ENCODE assay signal across 9 mouse cellular contexts in genomic region chr9:67035957-67036451, GRCm38 (mm10). TPM values are rescaled to one million over a fixed set of nuclear protein-coding genes. Genes with fewer than 3 reads are reported as not detected.
DNase-seq lines count a peak whose midpoint lies in the region; ATAC-seq and TF ChIP-seq lines count a peak whose summit lies in the region.
"Had no signal": no experiment of that assay in that cellular context is flagged by ENCODE, and none has a peak within 500 bp of the region (broad histone marks: within the 10 kb centered on the region; RNA-seq: fewer than 3 reads in every experiment).

No protein-coding gene starts in this region.

- no peak overlapping the region for H3K4me3 ChIP-seq in lung, adult 2 months (replicated peaks; ENCODE audit: extremely low read depth, low read depth, low read length)
- no peak overlapping the region for H3K4me3 ChIP-seq in cortical plate, adult 2 months (ENCODE audit: insufficient read depth, low read length)
- H3K4me3 ChIP-seq in intestine, embryonic 14.5 days (ENCODE audit: low read depth, low read length), result no peak overlapping the region
- no peak overlapping the region for H3K4me3 ChIP-seq in liver, embryonic 16.5 days (ENCODE audit: low read depth, low read length)

- no peaks in the 10 kb centered on the region for H3K27me3 ChIP-seq in intestine, embryonic 14.5 days (replicated peaks; ENCODE audit: control insufficient read depth, insufficient read depth, low read length)
- no peaks in the 10 kb centered on the region for H3K27me3 ChIP-seq in liver, embryonic 16.5 days (ENCODE audit: control insufficient read depth, insufficient read depth, low read depth, low read length)

- no peak for TF ChIP-seq CTCF in lung, adult 2 months (IDR thresholded peaks at IDR 0.05; ENCODE audit: insufficient read depth, low read length)
- no peak for TF ChIP-seq CTCF in cortical plate, adult 2 months (IDR thresholded peaks at IDR 0.05; ENCODE audit: extremely low read depth, insufficient read depth, low read length)

- 0 out of 2 replicates have a peak overlapping the region, but pooled peaks have one; percentile 8 for H3K27ac ChIP-seq in cortical plate, adult 2 months (ENCODE audit: insufficient read depth, low read length)
- H3K27ac ChIP-seq in intestine, embryonic 14.5 days (ENCODE audit: low read depth), result peak overlapping the region; percentile 6; the same call in 1 of the 2 replicates
- H3K27ac ChIP-seq in liver, embryonic 16.5 days (ENCODE audit: low read length), result 0 out of 2 replicates have a peak overlapping the region, but pooled peaks have one; percentile 4

- H3K36me3 ChIP-seq in intestine, embryonic 14.5 days (ENCODE audit: control insufficient read depth, insufficient read depth, low read length), result peaks cover 90% of the 10 kb centered on the region
- peaks cover 52% of the 10 kb centered on the region for H3K36me3 ChIP-seq in liver, embryonic 16.5 days (ENCODE audit: control insufficient read depth, insufficient read depth)

- no peak overlapping the region for H3K4me2 ChIP-seq in intestine, embryonic 14.5 days (ENCODE audit: low read length)
- H3K4me2 ChIP-seq in liver, embryonic 16.5 days (ENCODE audit: low read depth, low read length), result no peak overlapping the region

- H3K9ac ChIP-seq in intestine, embryonic 14.5 days (ENCODE audit: low read length), result no peak overlapping the region
- no peak overlapping the region for H3K9ac ChIP-seq in liver, embryonic 16.5 days (ENCODE audit: low read depth, low read length)
- H3K9ac ChIP-seq: liver, embryonic 14.5 days had no signal

- peak; percentile 55 to 71 for DNase-seq in lung, adult 18-20 months
- no peak for DNase-seq in lung, adult 2 months
- no peak for DNase-seq in intestine, embryonic 14.5 days (ENCODE audit: low spot score)
- DNase-seq in thymus, postnatal 25 days, result no peak
- DNase-seq in gastrocnemius, postnatal 10 days, result no peak
- no peak for DNase-seq in thymus, postnatal 10 days (ENCODE audit: low spot score in 2 of 2)

- 53% methylated on average over 12 of the region's 12 CpGs for WGBS in lung, adult 2 months
- 83% methylated on average over 12 of the region's 12 CpGs for WGBS in intestine, embryonic 14.5 days
- 62% methylated on average over 12 of the region's 12 CpGs for WGBS in liver, embryonic 16.5 days (ENCODE audit: insufficient replicate concordance)

- H3K9me3 ChIP-seq in intestine, embryonic 14.5 days (ENCODE audit: control insufficient read depth, low read length), result peaks cover 14% of the 10 kb centered on the region; the same call in 1 of the 2 replicates
- peaks cover 8% of the 10 kb centered on the region for H3K9me3 ChIP-seq in liver, embryonic 16.5 days (replicated peaks; ENCODE audit: control insufficient read depth, low read length)

- ATAC-seq in intestine, embryonic 14.5 days (replicated peaks; ENCODE audit: low FRiP score, low TSS enrichment, low read depth), result no peak
- no peak for ATAC-seq in liver, embryonic 16.5 days (ENCODE audit: low read depth)

- TF ChIP-seq POLR2A in lung, adult 2 months (IDR thresholded peaks at IDR 0.05; ENCODE audit: borderline replicate concordance, extremely low read depth, low read depth, low read length), result no peak
- peak; percentile 36; the same call in 1 of the 2 replicates for TF ChIP-seq POLR2A in cortical plate, adult 2 months (IDR thresholded peaks at IDR 0.05; ENCODE audit: extremely low read depth, insufficient read depth, low read length)

- peaks cover 16% of the 10 kb centered on the region for H3K4me1 ChIP-seq in lung, adult 2 months (ENCODE audit: control insufficient read depth, insufficient read depth, low read length)
- peaks cover 3% of the 10 kb centered on the region for H3K4me1 ChIP-seq in cortical plate, adult 2 months (ENCODE audit: control insufficient read depth, insufficient read depth, low read length)
- H3K4me1 ChIP-seq in intestine, embryonic 14.5 days (replicated peaks; ENCODE audit: control insufficient read depth, insufficient read depth, low read length), result peaks cover 19% of the 10 kb centered on the region
- peaks cover 46% of the 10 kb centered on the region for H3K4me1 ChIP-seq in liver, embryonic 16.5 days (ENCODE audit: control insufficient read depth, low read depth, low read length)

RNA-seq across cellular contexts. Expression of gene Tpm1, which starts 13.2 kb away (rescaled TPM):
- polyA plus RNA-seq in lung, adult 2 months (2012; rRNA removed), result 168 and 359 TPM in 2 replicates
- 234 and 242 TPM in 2 replicates for polyA plus RNA-seq in cortical plate, adult 2 months (2012; rRNA removed)
- polyA plus RNA-seq in intestine, embryonic 14.5 days (2014; fragmentation: Nextera tagmentation; extraction: Ambion mirVana), result 1,186 and 1,326 TPM in 2 replicates
- polyA plus RNA-seq in liver, embryonic 16.5 days (2015; fragmentation: Nextera tagmentation; extraction: Ambion mirVana), result 122 and 145 TPM in 2 replicates
- total RNA-seq in gastrocnemius, postnatal 10 days (2021), result over 10,000 TPM; 16,629 to 18,397 TPM

Comparison
In these comparisons a context has a peak if more than half of its experiments do, and no peak if none do; other contexts are left out.
1. DNase-seq: peak in lung, adult 18-20 months (2 of 2); none in lung, adult 2 months (single experiment), intestine, embryonic 14.5 days (single experiment), thymus, postnatal 25 days (single experiment), gastrocnemius, postnatal 10 days (single experiment) and thymus, postnatal 10 days (0 of 2).
2. Peak in every context shown above with its lines, with median percentiles within 50 percentile points of each other: H3K27ac ChIP-seq.